Mouse (Mus musculus) heart, postnatal 14 days (tissue): ENCODE results near the gene H2-Q1. TPM values are rescaled to one million over a fixed set of nuclear protein-coding genes. Genes with fewer than 3 reads are reported as not detected.
A peak's percentile ranks its signal among the peaks of the same experiment; 100 is the strongest.
"Not testable (repeated sequence)": the region's sequence is repeated elsewhere in the genome, so short reads cannot be mapped to it uniquely, and the experiment has no call there.

Experiments
- DNase-seq, 2 experiments: peaks; one replicate each; pipeline ENCODE4 v3.0.0; 2021 to 2022
- intact Hi-C: fragments of 180-260 bp; cut with DNase I; formaldehyde crosslinking; loops from one replicate; pipeline ENCODE4 v1.15.1; 2025
- long read RNA-seq, 2 experiments: library from polyadenylated mRNA; stranded (forward); transcript quantifications; one replicate each; pipeline ENCODE4 v2.0.0; 2021
- total RNA-seq, 2 experiments: library from RNA; stranded (reverse); gene quantifications; 2 replicates each; pipeline ENCODE4 v1.2.3; 2021

Gene H2-Q1
- total RNA-seq: 1 to 10 TPM in 1 of 2 experiments, under 1 TPM in 1; 0.57 to 1.2 TPM
- long read RNA-seq, experiment 1, partial matches to known transcripts: 0 of 1 reads
- long read RNA-seq, experiment 1, other reads (novel, unspliced or antisense): 1 of 1 reads
- long read RNA-seq, experiment 2: 0 reads

DNA sequence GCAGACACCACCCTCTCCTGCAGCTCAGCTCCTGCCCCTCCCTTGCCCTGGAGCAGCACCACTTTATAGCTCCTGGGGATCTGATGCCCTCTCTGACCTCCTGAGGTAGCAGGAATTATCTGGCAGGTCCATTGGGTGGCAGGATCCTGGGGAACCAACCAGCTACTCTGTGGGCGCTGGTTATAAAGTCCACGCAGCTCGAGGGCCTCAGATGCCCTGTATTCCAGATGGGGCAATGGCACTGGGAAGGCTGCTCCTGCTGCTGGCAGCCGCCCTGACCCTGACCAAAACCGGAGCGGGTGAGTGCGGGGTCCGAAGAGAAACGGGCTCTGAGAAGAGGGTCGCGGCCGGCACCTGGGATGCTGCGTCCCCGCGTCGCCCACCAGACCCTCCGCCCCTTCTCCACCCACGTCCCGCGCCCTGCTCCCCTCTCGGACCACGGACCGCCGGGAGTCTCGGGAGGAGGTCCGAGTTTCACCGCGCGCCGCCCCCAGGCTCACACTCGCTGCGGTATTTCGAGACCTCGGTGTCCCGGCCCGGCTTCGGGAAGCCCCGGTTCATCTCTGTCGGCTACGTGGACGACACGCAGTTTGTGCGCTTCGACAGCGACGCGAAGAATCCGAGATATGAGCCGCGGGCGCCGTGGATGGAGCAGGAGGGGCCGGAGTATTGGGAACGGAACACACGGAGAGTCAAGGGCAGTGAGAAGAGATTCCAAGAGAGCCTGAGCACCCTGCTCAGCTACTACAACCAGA lies at the start of gene H2-Q1:
TSS of gene H2-Q1 (plus strand) at position 79 of the 755 bp plus-strand sequence.
- no peak for DNase-seq
- intact Hi-C loops: no loop called here

- DNase-seq: no peak
- intact Hi-C loops: no loop called here
Measured at GRCm38 (mm10) chr17:35272249-35272648, 48.0 kb upstream of the H2-Q1 start.

DNA sequence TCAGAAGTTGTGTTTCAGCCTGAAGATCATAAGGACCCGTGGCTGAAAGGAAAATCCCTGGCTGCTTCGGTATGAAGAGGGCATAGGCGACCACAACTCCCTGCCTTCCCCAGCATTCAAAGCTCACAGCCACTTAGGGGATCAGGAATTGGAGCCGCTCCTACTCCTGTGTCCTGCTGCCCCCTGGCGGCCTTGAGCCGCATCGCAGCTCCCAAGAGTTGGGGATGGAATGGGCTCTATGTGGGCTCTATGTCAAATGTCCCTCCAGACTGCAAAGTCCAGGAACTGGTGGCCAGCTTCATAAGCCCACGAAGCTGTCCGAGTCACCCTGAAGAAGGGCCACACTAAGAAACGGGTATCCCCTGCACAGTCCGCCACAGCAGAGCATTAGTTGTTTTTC lies 45.4 kb upstream of the H2-Q1 start:
- peak; percentile 89 to 94 for DNase-seq
- intact Hi-C loops: loop anchor here (1.0 kb wide), 1 partner anchor 16 kb away; no protein-coding TSS in a partner anchor

GRCm38 (mm10) chr17:35276304-35276864 lies 43.8 kb upstream of the H2-Q1 start:
- DNase-seq: no peak
- intact Hi-C loops: no loop called here

- no peak for DNase-seq
- intact Hi-C loops: no loop called here
Measured at GRCm38 (mm10) chr17:35278049-35278448, 42.2 kb upstream of the H2-Q1 start.

DNA sequence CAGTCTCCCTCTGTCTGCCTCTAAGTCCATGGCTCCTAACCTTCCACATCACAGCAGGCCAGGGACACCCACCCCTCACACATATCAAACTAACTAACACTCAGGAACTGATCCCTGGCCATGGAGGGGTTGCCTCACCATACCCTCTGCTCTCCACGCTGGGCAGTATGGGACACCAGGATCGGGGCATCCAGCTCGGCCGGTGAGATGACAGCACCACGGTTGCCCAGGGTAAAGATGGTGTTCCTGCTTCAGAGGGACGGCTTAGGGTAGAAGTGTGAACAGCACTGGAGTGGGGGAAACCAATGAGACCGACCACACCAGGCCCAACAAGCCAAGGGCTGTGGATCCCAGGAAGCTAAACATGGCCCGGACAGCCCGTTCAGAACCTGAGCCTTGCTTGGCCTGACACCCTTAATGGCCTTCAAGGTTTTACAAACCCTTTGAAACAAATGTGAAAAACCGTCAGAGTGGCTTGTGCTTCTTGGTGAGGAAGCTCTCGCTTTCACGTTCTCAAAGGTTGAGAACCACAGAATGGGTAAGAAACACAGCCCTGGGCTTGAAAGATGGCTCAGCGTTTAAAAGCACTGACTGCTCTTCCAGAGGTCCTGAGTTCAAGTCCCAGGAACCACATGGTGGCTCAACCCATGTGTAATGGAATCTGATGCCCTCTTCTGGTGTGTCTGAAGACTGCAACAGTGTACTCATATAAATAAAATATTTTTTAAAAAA lies 41.1 kb upstream of the H2-Q1 start:
- DNase-seq: no peak
- intact Hi-C loops: no loop called here

DNA sequence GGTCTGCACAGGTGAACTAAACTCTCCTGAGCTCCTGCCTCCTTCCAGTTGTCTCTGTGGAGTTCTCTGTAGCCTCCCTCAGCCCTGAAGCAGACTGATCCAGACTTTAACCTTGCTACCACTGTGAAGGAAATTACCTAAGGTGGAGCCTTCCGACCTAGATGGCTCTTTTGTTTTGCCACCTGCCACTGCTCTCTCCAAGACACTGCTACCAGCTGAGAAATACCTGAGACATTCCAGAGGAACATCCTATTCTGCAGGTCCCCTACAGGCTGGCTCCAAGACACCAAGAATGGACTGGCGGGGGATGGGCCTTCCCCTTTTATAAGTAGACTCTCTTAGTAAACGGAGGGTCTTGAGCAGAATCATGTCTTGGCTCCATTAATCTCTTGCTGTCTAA lies 39.9 kb upstream of the H2-Q1 start:
- intact Hi-C loops: no loop called here
- no peak for DNase-seq

DNA sequence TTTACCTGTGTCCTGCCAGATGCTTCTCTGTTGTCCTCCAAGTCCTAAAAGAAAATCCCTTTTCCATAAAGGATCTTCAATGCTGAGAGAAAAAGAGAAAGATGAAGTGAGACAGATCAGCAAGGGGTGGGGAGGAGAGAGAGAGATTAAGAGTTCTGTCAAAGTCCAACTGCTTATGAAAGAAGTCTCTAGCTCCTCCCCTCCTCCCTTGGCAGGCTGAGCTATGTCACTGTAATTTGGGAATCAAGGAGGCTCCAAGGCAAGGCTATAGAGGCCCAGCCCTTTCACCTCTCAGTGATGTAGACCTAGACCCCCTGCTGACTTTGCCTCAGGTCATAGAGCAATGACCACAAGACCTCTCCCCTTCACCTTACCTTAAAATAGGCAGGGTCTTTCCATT lies 34.8 kb upstream of the H2-Q1 start:
- intact Hi-C loops: no loop called here
- DNase-seq: no peak

DNA sequence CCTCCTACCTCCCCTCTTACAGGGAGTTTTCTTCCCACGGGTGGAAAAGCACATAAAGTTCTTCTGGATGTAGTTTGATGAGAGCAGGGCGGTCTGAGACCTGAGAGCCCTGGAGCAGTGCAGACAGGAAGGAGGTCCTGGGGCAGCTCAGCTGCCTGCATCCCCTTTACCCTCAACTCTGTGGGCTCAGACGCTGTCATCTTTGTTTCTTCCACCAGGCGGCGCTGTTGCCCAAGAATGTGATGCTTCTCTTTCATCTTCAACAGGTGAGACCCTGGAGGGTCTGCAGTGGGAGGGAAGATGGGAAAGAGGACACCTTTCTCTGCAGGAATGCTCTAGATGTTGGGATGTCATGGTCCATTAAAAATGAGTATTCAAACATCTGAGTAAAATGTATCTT lies 24.4 kb upstream of the H2-Q1 start:
- intact Hi-C loops: not testable (repeated sequence)
- DNase-seq: peak; percentile 60 to 72

DNA sequence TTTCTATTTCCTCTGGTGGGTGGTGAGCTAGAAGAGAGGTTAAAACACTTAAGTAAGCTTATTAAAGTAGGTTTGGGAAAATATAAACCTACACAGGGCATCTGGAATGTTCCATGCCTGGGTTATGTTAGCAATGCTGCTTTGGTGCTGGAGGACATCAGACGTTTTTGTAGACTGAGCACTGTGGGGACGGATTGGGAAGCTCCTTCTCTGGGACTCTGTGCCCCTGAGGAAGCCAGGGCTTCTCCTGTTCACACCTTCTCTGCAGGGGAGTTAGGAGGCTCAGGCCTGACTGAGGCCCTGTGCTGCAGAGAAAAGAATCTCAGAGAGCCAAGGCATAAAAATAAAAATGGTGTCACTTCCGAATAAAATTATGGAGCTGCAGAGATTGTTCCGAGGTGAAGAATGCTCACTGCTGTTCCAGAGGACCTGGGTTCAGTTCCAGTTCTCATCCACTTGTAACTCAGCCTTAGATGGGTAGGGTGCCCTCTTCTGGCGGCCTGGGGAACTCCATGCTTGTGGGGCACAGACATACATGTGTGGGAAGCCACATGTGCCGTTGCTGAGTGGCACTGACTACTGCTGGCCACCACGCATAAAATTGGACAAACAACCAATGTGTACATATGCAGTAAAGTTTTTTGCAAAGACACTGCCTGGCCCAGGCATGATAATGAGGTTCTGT lies 19.8 kb upstream of the H2-Q1 start:
- intact Hi-C loops: loop anchor here (5.0 kb wide), 1 partner anchor 43 kb away; no protein-coding TSS in a partner anchor
- DNase-seq: not testable (repeated sequence)

DNA sequence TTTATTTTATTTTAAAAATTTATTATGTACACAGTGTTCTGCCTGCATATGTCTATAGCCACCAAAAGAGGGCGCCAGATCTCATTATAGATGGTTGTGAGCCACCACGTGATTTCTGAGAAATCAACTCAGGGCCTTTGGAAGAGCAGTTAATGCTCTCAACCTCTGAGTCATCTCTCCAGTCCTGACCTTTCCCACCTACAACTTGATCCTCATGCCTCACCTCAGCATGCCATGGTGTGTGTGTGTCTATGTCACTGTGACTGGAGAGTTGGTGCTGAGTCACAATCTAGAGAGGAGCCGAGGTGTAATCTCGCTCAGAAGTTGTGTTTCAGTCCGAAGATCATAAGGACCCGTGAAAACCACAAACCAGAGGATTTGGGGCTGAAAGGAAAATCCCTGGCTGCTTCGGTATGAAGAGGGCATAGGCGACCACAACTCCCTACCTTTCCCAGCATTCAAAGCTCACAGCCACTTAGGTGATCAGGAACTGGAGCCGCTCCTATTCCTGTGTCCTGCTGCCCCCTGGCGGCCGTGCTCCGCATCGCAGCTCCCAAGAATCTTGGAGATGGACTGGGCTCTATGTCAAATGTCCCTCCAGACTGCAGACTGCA lies 18.5 kb upstream of the H2-Q1 start:
- intact Hi-C loops: loop anchor here (1.0 to 5.0 kb wide), 2 partner anchors 44 to 1332 kb away; no protein-coding TSS in a partner anchor
- DNase-seq: peak; percentile 90 to 96

DNA sequence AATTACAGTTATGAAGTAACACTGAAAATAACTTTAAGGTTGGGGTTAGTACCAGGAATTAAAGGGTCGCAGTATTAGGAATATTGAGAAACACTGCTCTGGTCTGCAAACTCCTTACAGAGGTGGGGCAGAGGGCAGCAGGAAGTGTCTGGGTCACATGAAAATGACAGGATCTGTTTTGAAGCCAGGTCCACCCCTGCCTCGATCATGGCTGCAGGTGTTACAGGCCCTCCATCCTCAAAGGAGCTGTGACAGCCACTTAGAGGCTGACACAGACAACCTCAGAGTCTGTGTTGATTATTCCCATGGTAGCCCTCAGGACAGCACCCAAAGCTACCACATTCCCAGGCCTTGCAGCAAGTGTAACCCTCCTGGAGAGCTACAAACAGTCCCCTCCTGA lies 16.9 kb upstream of the H2-Q1 start:
- intact Hi-C loops: loop anchor here (1.0 to 5.0 kb wide), 2 partner anchors 46 to 1337 kb away; no protein-coding TSS in a partner anchor
- DNase-seq: no peak

DNA sequence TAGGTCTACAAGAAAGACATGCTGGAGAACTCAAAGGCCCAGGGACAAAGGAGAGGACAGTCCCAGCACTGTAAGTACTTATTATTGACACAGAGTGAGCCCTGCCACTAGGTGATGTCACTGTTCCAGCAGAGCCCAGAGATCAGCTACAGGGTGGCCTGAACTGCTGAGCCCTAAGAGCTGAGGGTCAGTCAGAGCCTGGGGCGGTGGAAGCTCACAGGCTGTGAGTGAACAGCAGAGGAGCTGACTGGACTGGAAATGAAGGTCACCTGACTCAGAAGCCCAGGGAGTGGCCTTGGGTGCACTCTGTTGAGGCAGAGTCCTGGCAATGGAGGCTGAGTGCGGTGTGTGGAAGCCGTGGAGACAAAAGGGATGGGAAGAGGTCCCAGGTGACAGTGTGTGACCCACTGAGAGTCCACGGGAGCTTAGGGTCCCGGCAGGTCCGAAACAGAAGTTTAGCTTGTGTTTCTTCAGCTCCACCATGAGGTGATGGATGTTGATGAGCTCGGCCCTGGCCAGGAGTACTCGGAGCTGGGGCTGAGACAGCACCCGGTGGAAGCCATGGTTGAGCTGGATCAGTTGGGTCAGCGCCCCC lies 16.4 kb upstream of the H2-Q1 start:
- no peak for DNase-seq
- intact Hi-C loops: loop anchor here (1.0 to 5.0 kb wide), 2 partner anchors 47 to 1338 kb away; no protein-coding TSS in a partner anchor

DNA sequence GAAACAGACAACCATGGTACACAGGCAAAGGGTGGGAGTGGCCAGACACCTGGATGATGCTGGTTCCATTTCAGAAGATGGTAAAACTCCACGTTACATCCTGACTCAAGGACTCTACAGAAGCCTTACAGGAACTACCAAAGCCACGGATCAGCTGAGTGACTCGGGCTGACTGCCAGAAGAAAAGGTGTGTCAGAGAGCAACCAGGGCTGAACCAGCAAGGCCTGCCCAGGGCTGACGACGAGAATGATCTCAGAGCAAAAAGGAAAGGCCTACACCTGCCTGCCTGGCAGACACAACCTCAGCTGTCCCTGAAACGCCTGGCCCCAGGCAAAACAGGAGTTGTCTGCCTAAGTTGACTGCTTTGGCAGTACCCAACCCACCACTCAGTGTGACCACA lies 15.7 kb upstream of the H2-Q1 start:
- intact Hi-C loops: loop anchor here (5.0 kb wide), 1 partner anchor 47 kb away; no protein-coding TSS in a partner anchor
- DNase-seq: no peak

DNA sequence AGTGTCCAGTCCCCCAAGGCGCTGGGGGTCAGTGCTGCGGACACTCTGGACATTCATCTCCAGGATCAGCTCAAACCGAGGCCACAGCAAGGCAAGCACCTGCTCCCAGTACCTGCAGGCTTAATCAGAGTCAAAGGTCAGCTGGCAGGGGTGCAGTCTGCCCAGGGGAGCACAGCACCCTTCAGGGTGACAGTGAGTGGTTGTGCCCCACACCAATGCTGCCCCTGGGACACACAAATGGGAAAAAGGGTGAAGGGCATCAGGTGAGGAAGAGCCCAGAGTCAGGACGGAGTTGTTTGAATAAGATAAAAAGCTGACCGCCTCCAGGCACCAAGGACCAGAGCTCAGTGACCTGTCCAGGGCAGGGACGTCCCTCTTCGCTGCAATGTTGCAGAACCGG lies 15.3 kb upstream of the H2-Q1 start:
- intact Hi-C loops: loop anchor here (5.0 kb wide), 1 partner anchor 48 kb away; no protein-coding TSS in a partner anchor
- DNase-seq: not testable (repeated sequence)

DNA sequence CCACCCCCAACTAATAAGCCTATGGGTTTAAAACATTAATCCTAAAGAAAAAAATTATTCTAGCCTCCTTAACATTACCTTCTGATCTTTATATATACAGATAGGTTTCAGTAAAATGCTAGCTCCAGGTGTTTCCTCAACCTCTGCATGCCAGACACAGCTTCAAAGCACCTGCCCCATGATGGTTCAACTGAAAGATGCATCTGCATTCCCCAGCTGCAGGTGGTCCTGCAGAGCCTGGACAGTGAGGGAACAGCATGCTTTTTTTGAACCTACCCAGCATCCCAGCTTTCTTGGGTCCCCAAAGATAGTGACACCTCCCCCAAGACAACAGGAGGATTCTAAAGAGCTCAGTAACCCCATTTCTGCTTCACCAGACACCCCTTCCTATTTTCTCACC lies 1.5 kb upstream of the H2-Q1 start:
- no peak for DNase-seq
- intact Hi-C loops: loop anchor here (1.0 kb wide), 1 partner anchor 41 kb away; no protein-coding TSS in a partner anchor

DNA sequence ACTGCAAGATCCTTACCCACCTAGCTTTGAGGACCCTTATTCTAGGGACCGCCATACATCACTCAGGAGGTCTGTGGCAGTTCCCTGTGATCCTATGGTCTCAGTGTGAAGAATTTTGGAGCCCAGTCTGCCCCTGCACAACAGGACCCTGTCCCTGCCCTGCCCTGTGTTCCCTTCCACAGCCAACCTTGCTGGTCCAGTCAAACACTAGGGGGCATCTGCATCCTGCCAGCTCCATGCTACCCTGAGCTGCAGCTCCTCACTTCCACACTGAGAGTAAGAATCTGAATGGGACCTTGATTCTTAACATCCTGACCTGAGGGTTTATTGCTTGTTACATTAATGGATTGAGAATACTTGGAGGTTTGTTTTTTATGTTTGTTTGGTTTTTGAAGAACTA lies 4.9 kb downstream of the H2-Q1 start:
- DNase-seq, intact Hi-C loops: not testable (repeated sequence)

DNA sequence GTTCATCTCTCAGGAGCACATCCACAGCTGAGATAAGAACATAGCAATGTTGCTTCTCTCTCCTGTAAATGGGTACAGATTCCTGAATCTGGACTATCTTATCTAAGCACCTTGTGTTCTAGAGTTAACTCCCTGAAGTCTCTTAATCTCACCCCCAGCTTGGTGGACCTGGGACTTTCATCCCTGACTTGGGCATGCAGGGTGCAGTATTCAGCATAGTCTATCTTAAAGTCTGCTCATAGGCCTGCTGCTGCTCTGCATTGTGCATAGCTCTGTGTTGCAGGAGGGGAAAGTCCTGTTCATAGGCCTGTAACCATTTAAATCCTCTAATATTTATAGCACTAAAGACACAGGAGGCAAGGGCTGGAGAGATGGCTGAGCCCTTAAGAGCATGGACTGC lies 5.8 kb downstream of the H2-Q1 start:
- intact Hi-C loops, DNase-seq: not testable (repeated sequence)

DNA sequence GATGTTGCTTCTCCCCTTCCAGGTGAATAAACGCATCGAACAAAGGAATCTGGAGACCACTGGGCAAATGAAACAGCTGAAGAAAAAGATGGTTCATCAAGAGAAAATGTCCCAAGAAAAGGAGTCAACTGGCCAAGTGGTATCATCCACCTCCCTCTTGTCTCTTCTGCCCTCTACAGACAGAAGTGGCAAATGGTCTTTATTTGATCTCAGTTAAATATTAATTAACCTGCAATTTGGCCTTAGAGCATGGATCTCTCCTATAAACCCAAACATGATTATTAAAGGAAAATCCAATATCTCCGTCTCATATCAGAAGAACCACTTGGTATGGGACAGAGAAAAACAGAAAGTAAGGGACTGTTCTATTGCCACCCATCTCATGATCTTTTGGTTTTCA lies 9.5 kb downstream of the H2-Q1 start:
- DNase-seq, intact Hi-C loops: not testable (repeated sequence)
